Mouse (Mus musculus): ENCODE results near the gene Jhy. TPM values are rescaled to one million over a fixed set of nuclear protein-coding genes. Genes with fewer than 3 reads are reported as not detected.
A peak's percentile ranks its signal among the peaks of the same experiment; 100 is the strongest.

The Jhy gene
- polyA plus RNA-seq, 1 experiment = not detected

- TF ChIP-seq POLR2A (IDR thresholded peaks at IDR 0.05; ENCODE audit: borderline replicate concordance, low read depth, low read length) (no peak), CTCF (IDR thresholded peaks at IDR 0.05; ENCODE audit: low read depth, low read length) (no peak)
- H3K4me1 ChIP-seq (ENCODE audit: control insufficient read depth, insufficient read depth, low read length) = no peaks in the 10 kb centered on the region
- no peak overlapping the region for H3K4me3 ChIP-seq (ENCODE audit: insufficient read depth, low read length)
Observed at GRCm38 (mm10) chr9:40878291-40878945, 85.5 kb downstream of the Jhy start.

DNA sequence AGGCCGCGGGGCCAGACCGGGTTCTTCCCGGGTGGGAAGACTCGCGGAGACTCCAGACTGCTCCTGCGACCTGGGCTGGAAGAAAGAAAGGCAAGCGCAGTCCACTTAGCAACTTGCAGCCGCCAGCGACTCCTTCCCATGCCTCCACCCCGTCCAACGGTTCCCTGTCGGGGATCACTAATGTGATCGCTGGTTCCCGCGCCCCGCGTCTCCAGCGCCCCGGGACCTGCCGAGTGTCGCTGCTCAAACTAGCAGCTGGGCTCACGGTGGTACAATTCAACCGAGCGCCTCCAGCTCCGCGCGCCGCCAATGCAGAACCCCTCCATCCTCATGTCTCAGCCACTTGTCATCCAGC is 86.1 kb downstream of the Jhy start:
- Histone ChIP-seq H3K4me3 (ENCODE audit: insufficient read depth, low read length) (peak overlapping the region; percentile 57), H3K27ac (ENCODE audit: insufficient read depth, low read depth, low read length) (no peak overlapping the region), H3K4me1 (ENCODE audit: control insufficient read depth, insufficient read depth, low read length) (no peaks in the 10 kb centered on the region)
- TF ChIP-seq POLR2A (IDR thresholded peaks at IDR 0.05; ENCODE audit: borderline replicate concordance, low read depth, low read length) (no peak), CTCF (IDR thresholded peaks at IDR 0.05; ENCODE audit: low read depth, low read length) (no peak)

More at GRCm38 (mm10) chr9:40878291-40878945, 85.5 kb downstream of the Jhy start:
- H3K27ac ChIP-seq (ENCODE audit: insufficient read depth, low read depth, low read length) = no peak overlapping the region

GRCm38 (mm10) chr9:40877146-40877880 is 86.6 kb downstream of the Jhy start:
- H3K4me3 ChIP-seq (ENCODE audit: insufficient read depth, low read length) = peak overlapping the region; percentile 57
- no peak overlapping the region for H3K27ac ChIP-seq (ENCODE audit: insufficient read depth, low read depth, low read length)
- peaks cover 3% of the 10 kb centered on the region; the same call in 1 of the 2 replicates for H3K4me1 ChIP-seq (ENCODE audit: control insufficient read depth, insufficient read depth, low read length)
- TF ChIP-seq CTCF (IDR thresholded peaks at IDR 0.05; ENCODE audit: low read depth, low read length) (no peak), POLR2A (IDR thresholded peaks at IDR 0.05; ENCODE audit: borderline replicate concordance, low read depth, low read length) (no peak)

GRCm38 (mm10) chr9:40876693-40877092 is 87.2 kb downstream of the Jhy start:
- peaks cover 3% of the 10 kb centered on the region; the same call in 1 of the 2 replicates for H3K4me1 ChIP-seq (ENCODE audit: control insufficient read depth, insufficient read depth, low read length)
- H3K4me3 ChIP-seq (ENCODE audit: insufficient read depth, low read length) = no peak overlapping the region
- no peak for TF ChIP-seq POLR2A (IDR thresholded peaks at IDR 0.05; ENCODE audit: borderline replicate concordance, low read depth, low read length)
- no peak for TF ChIP-seq CTCF (IDR thresholded peaks at IDR 0.05; ENCODE audit: low read depth, low read length)
- H3K27ac ChIP-seq (ENCODE audit: insufficient read depth, low read depth, low read length) = no peak overlapping the region

DNA sequence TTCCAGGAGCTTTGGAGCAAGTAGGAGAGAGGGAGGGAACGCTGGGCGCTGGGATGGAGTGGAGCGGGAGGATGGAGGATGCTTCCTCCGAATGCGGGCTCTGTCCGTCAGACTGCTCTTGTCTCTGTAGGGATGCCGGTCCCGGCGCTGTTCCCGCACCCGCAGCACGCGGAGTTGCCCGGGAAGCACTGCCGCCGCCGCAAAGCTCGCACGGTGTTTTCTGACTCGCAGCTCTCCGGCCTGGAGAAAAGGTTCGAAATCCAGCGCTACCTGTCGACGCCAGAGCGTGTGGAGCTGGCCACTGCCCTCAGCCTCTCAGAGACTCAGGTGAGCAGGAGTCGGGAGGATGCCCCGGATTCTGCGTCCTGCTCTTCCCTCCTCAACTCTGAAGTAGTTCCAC is 87.8 kb downstream of the Jhy start:
- no peak overlapping the region for H3K27ac ChIP-seq (ENCODE audit: insufficient read depth, low read depth, low read length)
- H3K4me1 ChIP-seq (ENCODE audit: control insufficient read depth, insufficient read depth, low read length) = peaks cover 3% of the 10 kb centered on the region; the same call in 1 of the 2 replicates
- no peak overlapping the region for H3K4me3 ChIP-seq (ENCODE audit: insufficient read depth, low read length)
- TF ChIP-seq CTCF (IDR thresholded peaks at IDR 0.05; ENCODE audit: low read depth, low read length) (no peak), POLR2A (IDR thresholded peaks at IDR 0.05; ENCODE audit: borderline replicate concordance, low read depth, low read length) (no peak)

- Histone ChIP-seq H3K4me3 (ENCODE audit: insufficient read depth, low read length) (no peak overlapping the region), H3K4me1 (ENCODE audit: control insufficient read depth, insufficient read depth, low read length) (peaks cover 3% of the 10 kb centered on the region; the same call in 1 of the 2 replicates)
- no peak for TF ChIP-seq POLR2A (IDR thresholded peaks at IDR 0.05; ENCODE audit: borderline replicate concordance, low read depth, low read length)
- TF ChIP-seq CTCF (IDR thresholded peaks at IDR 0.05; ENCODE audit: low read depth, low read length) = no peak
Observed at GRCm38 (mm10) chr9:40875431-40875830, 88.5 kb downstream of the Jhy start.

GRCm38 (mm10) chr9:40874961-40875360 is 89.0 kb downstream of the Jhy start:
- TF ChIP-seq POLR2A (IDR thresholded peaks at IDR 0.05; ENCODE audit: borderline replicate concordance, low read depth, low read length) = no peak
- TF ChIP-seq CTCF (IDR thresholded peaks at IDR 0.05; ENCODE audit: low read depth, low read length) = no peak
- no peak overlapping the region for H3K27ac ChIP-seq (ENCODE audit: insufficient read depth, low read depth, low read length)
- no peak overlapping the region for H3K4me3 ChIP-seq (ENCODE audit: insufficient read depth, low read length)
- H3K4me1 ChIP-seq (ENCODE audit: control insufficient read depth, insufficient read depth, low read length) = peaks cover 3% of the 10 kb centered on the region; the same call in 1 of the 2 replicates

More at GRCm38 (mm10) chr9:40875431-40875830, 88.5 kb downstream of the Jhy start:
- H3K27ac ChIP-seq (ENCODE audit: insufficient read depth, low read depth, low read length) = no peak overlapping the region

GRCm38 (mm10) chr9:40873556-40874470 is 90.1 kb downstream of the Jhy start, which contains the start of gene Bsx:
Gene Bsx, plus strand, starts transcription at chr9:40874127.
- no peak for TF ChIP-seq CTCF (IDR thresholded peaks at IDR 0.05; ENCODE audit: low read depth, low read length)
- TF ChIP-seq POLR2A (IDR thresholded peaks at IDR 0.05; ENCODE audit: borderline replicate concordance, low read depth, low read length) = no peak
- H3K4me1 ChIP-seq (ENCODE audit: control insufficient read depth, insufficient read depth, low read length) = peaks cover 3% of the 10 kb centered on the region; the same call in 1 of the 2 replicates

DNA sequence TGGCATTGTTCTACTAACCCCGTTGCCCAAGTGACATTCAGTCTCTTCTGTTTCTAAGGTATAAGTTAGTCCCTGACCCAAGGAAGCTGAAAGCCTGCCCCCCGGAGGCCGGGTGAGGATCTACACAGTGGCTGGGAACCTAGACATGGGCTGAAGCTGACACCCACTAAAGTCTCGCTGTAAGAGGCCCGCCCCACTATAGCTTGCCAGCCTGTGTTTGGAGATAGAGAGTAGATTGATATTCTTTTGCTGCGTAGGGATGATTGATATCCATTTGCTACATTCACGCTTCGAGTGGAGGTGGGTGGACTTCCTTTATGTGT is 91.8 kb downstream of the Jhy start:
- no peak for TF ChIP-seq POLR2A (IDR thresholded peaks at IDR 0.05; ENCODE audit: borderline replicate concordance, low read depth, low read length)
- peak; percentile 66 for TF ChIP-seq CTCF (IDR thresholded peaks at IDR 0.05; ENCODE audit: low read depth, low read length)
- H3K4me3 ChIP-seq (ENCODE audit: insufficient read depth, low read length) = peak overlapping the region; percentile 52
- H3K27ac ChIP-seq (ENCODE audit: insufficient read depth, low read depth, low read length) = no peak overlapping the region
- H3K4me1 ChIP-seq (ENCODE audit: control insufficient read depth, insufficient read depth, low read length) = peaks cover 3% of the 10 kb centered on the region; the same call in 1 of the 2 replicates

More at GRCm38 (mm10) chr9:40873556-40874470, 90.1 kb downstream of the Jhy start, which contains the start of gene Bsx:
- Histone ChIP-seq H3K27ac (ENCODE audit: insufficient read depth, low read depth, low read length) (no peak within 1 kb of the TSS), H3K4me3 (ENCODE audit: insufficient read depth, low read length) (no peak within 1 kb of the TSS)
